Mouse (Mus musculus) gastrocnemius, adult 2 months (tissue): ENCODE measurements around the gene Taf1a. TPM values are rescaled to one million over a fixed set of nuclear protein-coding genes. Genes with fewer than 3 reads are reported as not detected.
"Not testable (repeated sequence)": the region's sequence is repeated elsewhere in the genome, so short reads cannot be mapped to it uniquely, and the experiment has no call there.

ENCODE experiments used
- DNase-seq: peaks from one replicate; pipeline ENCODE4 v3.0.0; 2022
- H3K27ac ChIP-seq: fragments of 200-600 bp; 2 replicates; pipeline ENCODE4 v1.8.1; 2022; ENCODE audit warnings: mild to moderate bottlenecking
- H3K4me3 ChIP-seq: fragments of 200-600 bp; 2 replicates; pipeline ENCODE4 v1.8.1; 2022; ENCODE audit warnings: mild to moderate bottlenecking, moderate library complexity
- CTCF ChIP-seq: fragments of 200-600 bp; IDR thresholded peaks from 2 replicates; pipeline ENCODE4 v1.8.1; 2022; ENCODE audit warnings: antibody characterized with exemption, mild to moderate bottlenecking, moderate library complexity
- intact Hi-C: fragments of 180-260 bp; cut with DNase I; formaldehyde crosslinking; loops from one replicate; pipeline ENCODE4 v1.15.1; 2025
- total RNA-seq, 2 experiments: library from RNA; stranded (reverse); gene quantifications; 2 replicates each; pipeline ENCODE4 v1.2.3; 2021

Taf1a gene
- total RNA-seq, 2 experiments from 2014 or later = 6.1 to 7.3 TPM

- peak; percentile 98 for DNase-seq
- peak within 1 kb of the TSS; percentile 95 for H3K27ac ChIP-seq
- TF ChIP-seq CTCF = peak; percentile 20
- intact Hi-C loops = loop anchor here (1.0 kb wide), 1 partner anchor 19 kb away; the partner anchor contains the start of gene Taf1a
- peak within 1 kb of the TSS; percentile 92 for H3K4me3 ChIP-seq
These were observed 19.3 kb upstream of the Taf1a start, which contains the start of gene Mia3 for GRCm38 (mm10) chr1:183369427-183370014. Mia3 (minus strand) TSS chr1:183369553.

- no peak for DNase-seq
- TF ChIP-seq CTCF = no peak
- no peak overlapping the region for H3K27ac ChIP-seq
- intact Hi-C loops = no loop called here
- H3K4me3 ChIP-seq = no peak overlapping the region
These were observed 14.1 kb upstream of the Taf1a start for GRCm38 (mm10) chr1:183374728-183375127.

DNA sequence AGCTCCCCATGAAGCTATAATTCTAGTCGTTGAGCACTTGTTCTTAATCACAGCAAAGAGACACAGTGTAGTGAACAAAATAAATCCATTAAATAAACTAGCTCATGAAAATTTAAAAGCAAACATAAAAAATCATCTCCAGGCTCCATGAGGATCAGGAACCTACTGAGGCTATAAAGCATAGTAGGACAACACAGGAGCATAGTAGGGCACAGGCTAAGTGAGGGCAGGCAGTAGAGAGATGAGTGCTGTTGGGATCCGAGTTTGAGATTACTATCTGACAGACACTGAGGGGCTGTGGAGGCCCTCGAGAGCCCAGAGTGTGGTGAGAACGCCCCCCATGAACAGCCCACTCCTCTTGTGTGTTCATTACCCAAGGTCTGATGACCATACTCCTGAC lies 11.7 kb upstream of the Taf1a start:
- TF ChIP-seq CTCF = no peak
- Histone ChIP-seq H3K27ac (no peak overlapping the region), H3K4me3 (no peak overlapping the region)
- no peak for DNase-seq
- intact Hi-C loops = no loop called here

DNA sequence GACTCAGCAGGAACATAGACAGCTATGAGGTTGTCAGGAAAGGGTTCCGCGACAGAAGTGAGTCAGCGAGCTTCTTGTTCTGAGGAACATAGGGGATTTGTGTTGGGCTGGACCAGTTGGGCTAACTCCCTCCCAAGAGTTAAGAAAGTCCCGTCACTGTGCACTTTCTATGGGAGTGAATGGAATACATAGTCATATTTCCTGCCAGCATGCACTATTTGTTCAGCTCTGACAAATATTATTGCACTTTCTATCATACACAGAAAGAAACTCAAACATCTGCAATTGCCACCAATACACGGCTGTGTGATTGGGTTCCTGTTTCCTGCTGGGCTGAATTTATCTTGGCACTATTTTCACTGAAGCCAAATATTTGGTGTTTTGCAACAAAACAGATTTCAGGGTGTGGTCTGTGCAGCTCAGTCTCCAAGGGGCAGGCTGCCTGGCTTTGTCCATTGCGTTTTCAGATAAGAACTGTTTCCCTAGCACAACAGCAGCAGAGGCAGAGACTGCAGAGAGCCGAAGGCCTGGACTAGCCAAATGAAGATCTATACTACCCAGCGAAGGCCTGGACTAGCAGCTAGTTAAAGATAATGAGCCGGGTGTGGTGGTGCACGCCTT lies 10.3 kb upstream of the Taf1a start:
- TF ChIP-seq CTCF = no peak
- Histone ChIP-seq H3K4me3 (no peak overlapping the region), H3K27ac (peak overlapping the region; percentile 52)
- intact Hi-C loops = no loop called here
- peak; percentile 44 for DNase-seq

GRCm38 (mm10) chr1:183379376-183379775 lies 9.4 kb upstream of the Taf1a start:
- peak overlapping the region; percentile 52; the same call in 1 of the 2 replicates for H3K27ac ChIP-seq
- H3K4me3 ChIP-seq, DNase-seq, intact Hi-C loops: not testable (repeated sequence)

- intact Hi-C loops = no loop called here
- no peak for TF ChIP-seq CTCF
- Histone ChIP-seq H3K27ac (no peak overlapping the region), H3K4me3 (no peak overlapping the region)
- no peak for DNase-seq
These were observed 7.0 kb upstream of the Taf1a start for GRCm38 (mm10) chr1:183381816-183382215.

GRCm38 (mm10) chr1:183382621-183383020 lies 6.2 kb upstream of the Taf1a start:
- H3K27ac ChIP-seq = no peak overlapping the region
- intact Hi-C loops = no loop called here

DNA sequence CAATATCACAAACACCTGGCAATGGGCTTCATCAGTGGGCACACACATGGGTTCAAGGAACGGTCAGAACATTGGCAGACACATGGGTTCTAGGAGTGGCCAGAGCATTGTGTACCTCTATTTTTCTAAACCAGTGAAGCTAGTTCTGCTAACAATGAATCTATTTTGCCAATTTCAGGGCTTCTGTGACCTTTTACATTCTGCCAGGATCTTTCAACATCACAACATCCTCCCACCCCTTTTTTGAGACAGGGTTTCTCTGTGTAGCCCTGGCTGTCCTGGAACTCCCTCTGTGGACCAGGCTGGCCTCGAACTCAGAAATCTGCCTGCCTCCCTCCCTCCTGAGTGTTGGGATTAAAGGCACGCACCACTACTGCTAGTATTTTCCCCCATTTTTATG lies 1.4 kb upstream of the Taf1a start:
- DNase-seq, intact Hi-C loops, H3K4me3 ChIP-seq, H3K27ac ChIP-seq: not testable (repeated sequence)

More at GRCm38 (mm10) chr1:183382621-183383020, 6.2 kb upstream of the Taf1a start:
- TF ChIP-seq CTCF = no peak
- H3K4me3 ChIP-seq = no peak overlapping the region
- DNase-seq = no peak

- intact Hi-C loops = no loop called here
- TF ChIP-seq CTCF = no peak
These were observed 14.6 kb downstream of the Taf1a start for GRCm38 (mm10) chr1:183403396-183403795.

GRCm38 (mm10) chr1:183414081-183414727 lies 25.4 kb downstream of the Taf1a start:
- no peak for DNase-seq
- intact Hi-C loops = no loop called here
- no peak overlapping the region for H3K4me3 ChIP-seq
- TF ChIP-seq CTCF = no peak
- no peak overlapping the region for H3K27ac ChIP-seq

More at GRCm38 (mm10) chr1:183403396-183403795, 14.6 kb downstream of the Taf1a start:
- Histone ChIP-seq H3K27ac (no peak overlapping the region), H3K4me3 (no peak overlapping the region)
- no peak for DNase-seq

GRCm38 (mm10) chr1:183417873-183418272 lies 29.1 kb downstream of the Taf1a start, which contains the start of gene Hhipl2:
Hhipl2 (plus strand) TSS chr1:183418215.
- no peak for TF ChIP-seq CTCF
- no peak within 1 kb of the TSS for H3K4me3 ChIP-seq
- H3K27ac ChIP-seq = no peak within 1 kb of the TSS
- intact Hi-C loops = no loop called here
- no peak for DNase-seq

DNA sequence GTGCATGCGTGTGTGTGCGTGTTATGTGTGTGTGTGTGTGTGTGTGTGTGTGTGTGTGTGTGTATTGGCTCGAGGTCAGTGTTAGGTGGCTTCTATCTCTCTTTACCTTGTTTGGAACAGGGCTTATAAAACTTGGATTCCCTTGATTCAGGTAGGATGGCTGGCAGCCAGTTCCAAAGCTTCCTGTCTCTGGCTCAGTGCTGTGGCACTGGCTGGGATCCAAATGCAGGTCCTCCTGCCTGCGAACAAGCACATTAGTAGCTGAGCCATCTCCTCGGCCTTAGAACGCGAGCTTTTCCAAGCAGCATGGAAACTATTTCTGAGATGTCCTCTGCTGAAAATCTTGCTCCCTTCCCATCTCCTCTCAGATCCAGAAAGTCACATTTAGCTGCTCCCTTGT lies 31.0 kb downstream of the Taf1a start:
- no peak for DNase-seq
- Histone ChIP-seq H3K27ac (no peak overlapping the region), H3K4me3 (no peak overlapping the region)
- intact Hi-C loops = no loop called here
- no peak for TF ChIP-seq CTCF

- no peak for TF ChIP-seq CTCF
- Histone ChIP-seq H3K4me3 (no peak overlapping the region), H3K27ac (no peak overlapping the region)
- DNase-seq = no peak
- intact Hi-C loops = no loop called here
These were observed 31.5 kb downstream of the Taf1a start for GRCm38 (mm10) chr1:183420296-183420695.
